Mouse (Mus musculus): ENCODE results near the gene Tas2r135.
A peak's percentile ranks its signal among the peaks of the same experiment; 100 is the strongest.

The Tas2r135 gene

GRCm38 (mm10) chr6:42405134-42405533 lies at the start of gene Tas2r135:
Tas2r135 (plus strand) TSS chr6:42405434.
- no peak for DNase-seq (ENCODE audit: low read depth, low spot score)

DNA sequence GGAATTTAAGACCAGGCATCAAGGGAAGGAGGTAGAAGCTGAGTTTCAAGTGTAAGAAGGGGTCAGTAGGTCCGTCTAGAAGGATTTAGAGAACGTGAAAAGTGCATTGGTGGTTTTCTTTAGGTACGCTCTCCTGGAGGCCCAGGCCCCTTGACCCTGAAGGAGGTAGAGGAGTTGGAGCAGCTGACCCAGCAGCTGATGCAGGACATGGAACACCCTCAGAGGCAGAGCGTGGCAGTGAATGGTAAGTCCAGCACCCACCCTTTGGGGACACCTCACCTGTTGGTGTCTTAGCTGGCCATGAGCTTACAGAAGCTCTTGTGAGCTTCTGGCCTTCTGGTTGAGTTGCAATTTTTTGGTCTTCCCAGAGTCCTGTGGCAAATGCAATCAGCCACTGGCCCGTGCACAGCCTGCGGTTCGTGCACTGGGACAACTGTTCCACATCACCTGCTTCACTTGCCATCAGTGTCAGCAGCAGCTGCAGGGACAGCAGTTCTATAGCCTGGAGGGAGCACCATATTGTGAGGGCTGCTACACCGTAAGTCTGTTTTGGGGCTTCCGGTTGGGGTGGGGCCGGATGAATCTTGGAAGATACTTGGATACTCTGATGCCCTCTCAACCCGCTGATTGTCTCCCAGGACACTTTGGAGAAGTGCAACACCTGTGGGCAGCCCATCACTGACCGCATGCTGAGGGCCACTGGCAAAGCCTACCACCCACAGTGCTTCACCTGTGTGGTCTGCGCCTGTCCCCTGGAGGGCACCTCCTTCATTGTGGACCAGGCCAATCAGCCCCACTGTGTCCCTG lies 49.2 kb upstream of the Tas2r135 start:
- DNase-seq (ENCODE audit: low read depth, low spot score) = no peak

- no peak for DNase-seq (ENCODE audit: low read depth, low spot score)
These were observed 48.3 kb upstream of the Tas2r135 start for GRCm38 (mm10) chr6:42356913-42357312.

- DNase-seq (ENCODE audit: low read depth, low spot score) = no peak
These were observed 47.3 kb upstream of the Tas2r135 start for GRCm38 (mm10) chr6:42357901-42358300.

DNA sequence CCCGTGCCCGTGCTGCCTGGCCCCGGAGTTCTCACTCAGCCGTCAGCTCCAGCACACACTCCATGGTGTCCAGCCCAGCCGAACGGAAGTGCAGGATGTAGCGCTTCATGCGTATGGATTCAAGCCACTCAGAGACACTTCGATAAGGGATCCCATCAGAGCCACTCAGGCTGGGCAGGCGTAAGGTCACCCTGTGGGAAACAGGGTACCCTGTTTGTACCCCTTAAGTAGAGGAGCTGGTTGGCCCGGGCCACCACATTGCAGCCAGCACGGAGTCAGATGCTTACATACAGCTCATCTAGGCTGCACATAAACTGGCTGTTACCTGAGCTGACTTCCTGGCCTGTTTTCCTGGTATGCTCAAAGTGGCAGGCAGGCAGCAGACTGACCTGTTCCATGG lies 46.3 kb upstream of the Tas2r135 start:
- no peak for DNase-seq (ENCODE audit: low read depth, low spot score)

DNA sequence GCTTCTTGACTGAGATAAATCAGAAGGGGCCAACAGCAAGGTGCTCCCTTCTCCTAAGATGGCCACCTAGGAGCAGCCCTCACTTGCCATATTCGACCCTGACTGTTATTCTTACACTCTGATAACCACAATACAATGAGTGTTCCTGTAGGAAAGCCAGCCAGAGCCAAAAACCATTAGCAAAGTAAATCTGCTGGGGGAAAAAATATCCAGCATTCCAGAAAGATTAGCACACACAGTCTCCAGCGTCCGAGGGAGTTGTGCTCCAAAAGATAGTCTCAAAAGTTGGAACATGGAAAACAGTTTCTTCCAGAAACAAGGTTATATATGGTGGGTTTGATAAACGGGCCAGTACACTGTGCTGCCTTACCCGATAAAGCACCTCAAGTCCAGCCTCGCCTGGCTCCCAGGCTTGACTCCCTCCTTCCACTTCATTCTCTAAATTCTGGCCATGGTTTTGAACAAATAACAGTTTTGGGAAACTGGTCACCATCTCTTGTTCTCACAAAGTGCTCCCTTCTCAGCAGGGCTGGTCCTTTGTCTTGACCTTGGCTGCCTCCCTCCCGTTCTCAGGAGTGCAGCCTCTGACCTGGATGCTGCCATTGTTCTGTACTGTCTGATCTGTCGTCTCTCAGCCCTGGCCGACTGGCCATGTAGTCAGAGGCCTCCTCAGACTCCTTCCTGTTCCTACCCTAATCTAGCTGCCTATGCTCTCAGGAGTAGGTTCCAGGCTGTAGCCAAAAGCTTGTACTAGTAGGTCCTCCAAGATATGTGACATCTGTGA lies 45.7 kb upstream of the Tas2r135 start:
- DNase-seq (ENCODE audit: low read depth, low spot score) = no peak

- no peak for DNase-seq (ENCODE audit: low read depth, low spot score)
These were observed 44.9 kb upstream of the Tas2r135 start for GRCm38 (mm10) chr6:42360231-42360840.

DNA sequence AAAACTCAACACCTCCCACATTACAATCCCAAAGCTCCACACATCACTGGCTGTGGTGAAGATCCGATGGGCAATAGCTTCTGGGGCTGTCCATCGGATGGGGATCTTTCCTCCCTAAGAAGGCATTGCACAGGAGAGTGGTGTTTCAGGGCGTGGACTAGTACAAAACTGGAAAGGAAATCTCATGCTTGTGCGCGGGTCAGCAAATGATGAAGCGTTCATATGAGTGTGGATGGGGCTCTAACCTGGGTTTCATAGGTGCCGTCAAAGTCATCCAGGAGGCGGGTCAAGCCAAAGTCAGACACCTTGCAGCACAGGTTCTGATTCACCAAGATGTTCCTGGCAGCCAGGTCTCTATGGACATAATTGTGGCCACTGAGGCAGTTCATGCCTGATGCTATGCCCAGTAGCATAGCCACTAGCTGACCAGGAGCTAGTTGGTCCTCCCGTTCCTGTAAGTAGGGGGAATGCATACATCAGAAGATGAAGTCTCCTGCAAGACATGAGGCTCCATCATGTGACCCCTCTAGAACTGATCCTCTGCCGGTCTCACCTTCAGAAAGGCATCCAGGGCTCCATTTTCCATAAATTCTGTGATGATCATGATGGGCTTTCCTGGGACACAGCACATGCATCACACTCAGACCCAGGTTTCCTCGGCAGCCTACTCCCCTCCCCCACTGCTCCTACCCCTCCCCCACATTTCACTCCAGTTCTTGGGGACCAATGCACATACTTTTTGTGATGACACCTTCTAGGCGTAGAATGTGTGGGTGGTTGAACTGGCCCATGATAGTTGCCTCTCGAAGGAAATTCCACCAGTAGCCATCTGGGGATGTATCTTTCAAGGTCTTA lies 44.0 kb upstream of the Tas2r135 start:
- DNase-seq (ENCODE audit: low read depth, low spot score) = no peak

DNA sequence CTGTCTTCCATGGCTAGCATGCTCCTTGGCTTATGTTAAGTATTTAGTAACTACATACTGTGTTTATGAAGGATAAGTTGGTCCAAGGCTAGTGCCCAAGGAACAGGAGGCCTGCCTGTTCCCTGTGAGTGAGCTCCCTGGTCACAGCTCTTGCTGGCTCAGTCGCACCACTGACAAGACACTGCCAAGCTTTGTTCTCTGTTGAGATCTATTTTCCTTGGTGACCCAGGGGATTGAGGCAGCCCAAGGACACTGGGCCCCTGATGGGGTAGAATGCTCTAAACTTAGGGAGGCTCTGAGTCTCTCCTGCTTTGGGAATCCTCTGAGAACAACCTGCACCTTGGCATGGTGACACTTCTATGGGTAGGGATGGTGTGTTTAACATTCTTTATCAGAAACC lies 43.2 kb upstream of the Tas2r135 start:
- DNase-seq (ENCODE audit: low read depth, low spot score) = no peak

DNA sequence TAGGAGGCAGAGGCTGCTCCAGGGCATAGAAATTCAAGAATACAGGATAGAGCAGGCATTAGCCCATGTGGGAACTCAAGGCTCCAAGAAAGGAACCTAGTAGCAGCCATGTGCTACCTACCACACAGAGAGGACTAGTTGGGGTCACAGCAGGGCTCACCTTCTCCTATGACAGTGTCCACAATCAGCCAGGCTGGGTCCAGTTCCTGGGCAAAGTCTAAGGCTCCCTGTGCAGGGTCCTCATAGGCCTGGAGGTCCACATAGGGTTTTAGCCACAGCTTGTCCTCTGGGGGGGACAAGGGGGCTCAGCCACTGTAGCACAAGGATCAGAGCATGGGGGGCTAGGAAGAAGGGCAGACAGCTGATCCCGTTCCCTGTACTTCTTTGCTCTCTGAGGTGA lies 42.7 kb upstream of the Tas2r135 start:
- no peak for DNase-seq (ENCODE audit: low read depth, low spot score)

GRCm38 (mm10) chr6:42362974-42363373 lies 42.3 kb upstream of the Tas2r135 start:
- no peak for DNase-seq (ENCODE audit: low read depth, low spot score)

GRCm38 (mm10) chr6:42364066-42364465 lies 41.2 kb upstream of the Tas2r135 start:
- DNase-seq (ENCODE audit: low read depth, low spot score) = no peak

DNA sequence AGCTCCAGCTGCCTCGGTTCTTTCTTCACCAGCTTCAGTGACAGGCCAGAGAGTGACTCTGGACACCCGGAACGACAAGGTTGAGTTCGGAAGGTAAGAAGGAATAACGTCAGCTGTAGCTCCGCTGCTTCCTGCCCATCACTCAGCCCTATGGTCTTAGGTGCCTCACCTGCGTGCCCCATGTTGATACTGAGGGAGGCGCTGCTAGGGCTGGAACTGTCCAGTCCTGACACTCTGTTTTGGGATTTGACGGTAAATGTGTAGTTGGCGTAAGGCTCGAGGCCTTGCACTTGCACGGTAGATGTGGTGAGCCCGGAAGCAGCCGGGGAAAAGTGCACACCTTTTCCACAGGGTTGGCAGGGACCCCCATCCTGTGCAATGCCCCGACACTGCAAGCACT lies 40.6 kb upstream of the Tas2r135 start:
- no peak for DNase-seq (ENCODE audit: low read depth, low spot score)

- DNase-seq (ENCODE audit: low read depth, low spot score) = no peak
These were observed 40.0 kb upstream of the Tas2r135 start for GRCm38 (mm10) chr6:42365215-42365614.

GRCm38 (mm10) chr6:42369870-42370269 lies 35.4 kb upstream of the Tas2r135 start:
- DNase-seq (ENCODE audit: low read depth, low spot score) = no peak

- DNase-seq (ENCODE audit: low read depth, low spot score) = no peak
These were observed 34.4 kb upstream of the Tas2r135 start for GRCm38 (mm10) chr6:42370630-42371363.

GRCm38 (mm10) chr6:42372001-42372400 lies 33.2 kb upstream of the Tas2r135 start:
- DNase-seq (ENCODE audit: low read depth, low spot score) = no peak

DNA sequence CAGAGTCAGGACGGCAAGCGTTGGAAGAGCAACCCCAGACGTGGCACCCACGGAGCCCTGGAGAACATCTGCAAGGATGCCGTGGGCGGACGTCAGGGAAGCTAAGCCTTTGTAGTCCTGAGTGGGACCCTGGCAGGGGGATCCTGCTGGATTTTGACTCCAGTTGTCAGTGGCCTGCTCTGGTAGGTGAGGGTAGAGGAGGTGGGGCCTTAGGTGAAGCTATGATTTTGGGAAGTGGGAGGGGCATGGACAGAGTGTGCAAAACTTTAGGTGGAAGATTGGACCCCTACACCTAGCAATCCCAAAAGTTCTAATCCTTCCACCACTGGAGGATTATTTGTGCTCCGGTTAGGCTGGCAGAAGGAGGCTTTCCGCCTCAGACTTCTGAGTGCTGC lies 32.8 kb upstream of the Tas2r135 start:
- DNase-seq (ENCODE audit: low read depth, low spot score) = no peak

DNA sequence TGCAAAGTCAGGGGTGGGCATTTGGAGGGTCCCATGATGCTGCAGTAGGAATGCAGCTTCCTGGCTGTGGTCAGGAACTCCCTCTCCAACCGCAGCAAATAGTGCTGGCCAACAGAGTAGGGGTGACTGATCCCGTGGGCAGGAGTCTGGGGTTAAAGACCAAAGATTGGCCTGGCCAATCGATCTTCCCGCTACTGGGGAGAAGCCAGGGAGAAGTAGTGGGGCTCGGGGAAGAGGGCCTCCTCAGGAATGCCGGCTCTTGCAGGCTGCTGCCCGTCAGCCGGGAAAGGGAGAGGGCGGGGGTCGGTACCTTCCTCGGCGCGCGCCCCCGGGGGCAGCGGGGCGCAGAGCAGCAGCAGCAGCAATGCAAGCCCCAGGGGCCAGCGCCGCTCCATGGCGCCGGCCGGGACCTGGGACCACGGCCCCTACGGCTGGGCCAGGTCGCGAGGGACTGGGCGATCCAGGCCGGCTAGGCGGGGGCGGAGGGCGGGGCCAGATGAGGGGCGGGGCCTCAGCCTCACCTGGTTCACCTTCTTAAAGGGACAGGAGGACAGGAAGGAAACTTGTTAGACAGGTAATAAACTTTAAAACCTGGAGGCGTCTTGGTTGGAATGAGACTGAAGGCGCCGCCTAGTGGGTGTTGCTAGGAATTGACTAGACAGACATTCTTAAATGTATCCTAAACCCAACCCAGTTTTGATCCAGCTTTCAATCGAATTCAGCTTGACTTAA lies 32.3 kb upstream of the Tas2r135 start, which contains the start of gene Epha1:
TSS of gene Epha1 (minus strand) at position 453 of the 732 bp plus-strand sequence.
- DNase-seq (ENCODE audit: low read depth, low spot score) = peak; percentile 72

All from CD4-positive helper T cell, adult 2 months (primary cell).